Mouse (Mus musculus) liver, embryonic 14.5 days (tissue): ENCODE measurements around the gene Nicn1.

Source experiments
- CTCF ChIP-seq: IDR thresholded peaks from 2 replicates; pipeline ENCODE4 v1.5.1; 2016; ENCODE audit warnings: antibody characterized with exemption, low read depth, control low read depth
- EP300 ChIP-seq: IDR thresholded peaks from 2 replicates; pipeline ENCODE4 v1.6.1; 2016; ENCODE audit warnings: antibody characterized with exemption, low read depth

DNA sequence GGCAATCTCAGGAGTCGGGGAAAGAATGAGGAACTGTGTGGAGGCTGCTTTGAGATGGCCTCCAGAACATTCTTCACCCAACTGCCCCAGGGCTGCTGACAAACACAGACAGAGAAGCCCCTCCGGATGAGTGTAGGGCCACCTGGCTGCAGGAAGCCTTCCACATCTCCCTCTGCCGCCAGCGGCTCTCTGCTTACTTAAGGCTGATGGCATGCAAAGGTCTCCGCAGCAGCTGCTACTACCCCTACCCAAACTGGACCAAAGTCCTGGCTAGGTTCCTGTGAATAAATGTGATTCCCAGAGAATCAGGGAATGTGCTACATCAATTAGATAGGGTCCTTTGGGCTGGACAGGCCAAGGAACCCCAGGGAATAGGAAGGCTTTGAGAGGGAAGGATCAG, 17.5 kb upstream of the Nicn1 start:
- no peak for TF ChIP-seq CTCF
- no peak for TF ChIP-seq EP300
